Mouse (Mus musculus): ENCODE data around the gene Dlg2. TPM values are rescaled to one million over a fixed set of nuclear protein-coding genes. Genes with fewer than 3 reads are reported as not detected.

Dlg2 gene
- total RNA-seq, 1 experiment from 2014 or later = 2.2 TPM

DNA sequence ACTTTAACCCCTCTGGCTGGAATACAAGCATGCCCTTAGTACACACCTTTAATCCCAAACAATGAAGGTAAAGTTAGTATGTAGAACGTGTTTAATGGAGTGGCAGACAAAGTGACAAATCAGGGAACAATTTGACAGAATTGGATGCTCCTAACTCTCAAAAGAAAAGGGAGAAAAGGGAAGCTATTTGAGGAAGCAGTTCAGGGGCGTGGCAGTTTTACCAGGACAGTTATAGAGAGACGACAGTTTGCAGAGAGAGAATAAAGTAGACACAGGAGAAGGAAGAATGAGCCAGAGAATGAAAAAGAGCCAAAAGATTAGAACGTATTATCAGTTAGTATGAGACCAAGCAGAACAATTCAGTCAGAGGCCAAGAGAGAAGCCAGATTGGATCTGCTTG, 1122.1 kb downstream of the Dlg2 start:
- no peak for ATAC-seq (ENCODE audit: extremely low read depth, insufficient number of reproducible peaks, low FRiP score, poor library complexity, severe bottlenecking)

DNA sequence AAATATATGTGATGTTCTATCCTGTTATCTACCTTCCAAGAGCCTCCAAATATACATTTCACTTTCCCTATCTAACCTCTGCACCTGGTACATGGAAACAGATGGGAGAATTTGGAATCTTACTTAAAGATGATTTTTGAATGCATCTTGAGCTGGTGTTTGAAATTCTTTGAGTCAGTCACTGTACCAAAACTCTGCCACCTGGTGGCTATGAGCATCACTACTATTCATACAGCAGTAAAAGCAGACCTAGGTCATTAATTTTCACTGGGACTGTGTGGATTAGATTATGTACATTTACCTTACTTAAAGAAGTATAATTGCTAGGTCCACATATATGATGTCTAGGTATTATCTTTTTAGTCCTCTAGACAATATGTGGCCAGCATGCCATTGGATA, 1124.8 kb downstream of the Dlg2 start:
- no peak for ATAC-seq (ENCODE audit: extremely low read depth, insufficient number of reproducible peaks, low FRiP score, poor library complexity, severe bottlenecking)

DNA sequence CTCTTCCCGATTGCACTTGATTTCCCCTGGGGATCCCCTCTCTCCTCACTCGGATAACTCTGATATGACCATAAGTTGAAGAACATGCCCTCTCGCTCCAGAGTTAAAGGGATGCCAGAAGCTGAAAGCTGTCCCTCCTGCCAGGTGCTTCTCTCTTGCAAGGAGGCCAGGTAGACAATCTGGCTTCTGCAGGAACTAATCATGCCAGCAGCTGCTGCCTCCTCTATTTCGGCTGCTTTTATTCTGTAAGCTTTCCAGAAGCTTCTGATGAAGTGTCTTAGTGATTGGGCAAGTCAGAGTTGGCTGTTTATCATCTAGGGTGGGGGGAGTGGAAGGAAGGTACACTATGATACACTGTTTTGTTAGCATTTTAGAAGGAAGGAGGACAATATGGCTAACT, 1127.1 kb downstream of the Dlg2 start:
- no peak for ATAC-seq (ENCODE audit: extremely low read depth, insufficient number of reproducible peaks, low FRiP score, poor library complexity, severe bottlenecking)

DNA sequence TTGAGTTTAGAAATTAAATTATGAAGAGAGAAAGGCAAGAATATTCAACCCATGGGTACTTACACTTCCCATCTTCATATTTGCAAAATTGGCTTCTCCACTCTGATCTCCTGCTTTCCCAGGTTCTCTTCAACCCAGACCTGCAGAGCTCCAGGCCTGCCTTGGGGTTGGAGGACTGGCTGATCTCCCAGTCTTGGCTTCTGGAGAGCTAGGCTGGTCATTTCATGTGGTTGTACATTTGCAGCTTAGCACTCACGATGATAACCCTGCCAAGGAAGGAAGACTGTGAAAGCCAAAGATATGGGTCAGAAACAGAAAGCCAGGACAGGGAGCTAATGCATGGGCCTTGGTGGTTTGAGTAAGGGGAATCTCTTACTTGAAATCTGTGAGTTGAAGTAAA, 1176.6 kb downstream of the Dlg2 start:
- no peak for ATAC-seq (ENCODE audit: extremely low read depth, insufficient number of reproducible peaks, low FRiP score, poor library complexity, severe bottlenecking)

DNA sequence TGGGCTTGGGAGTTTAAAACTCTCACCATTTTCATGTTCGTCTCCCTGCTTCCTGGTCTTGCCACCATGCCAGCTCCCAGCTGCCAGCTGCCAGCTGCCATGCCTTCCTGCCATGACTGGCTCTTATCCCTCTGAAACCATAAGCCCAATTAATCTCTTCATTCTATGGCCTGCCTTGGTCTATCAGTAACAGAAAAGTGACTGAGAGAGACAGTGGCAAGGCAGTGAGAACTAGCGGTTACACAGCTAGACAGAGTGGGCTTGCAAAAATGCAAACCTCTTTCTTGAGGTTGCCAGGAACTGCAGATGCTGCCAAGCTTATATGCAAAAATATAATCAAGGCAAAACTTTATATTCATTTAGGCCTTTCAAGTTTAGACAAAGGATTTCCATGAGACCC, 1183.0 kb downstream of the Dlg2 start:
- no peak for ATAC-seq (ENCODE audit: extremely low read depth, insufficient number of reproducible peaks, low FRiP score, poor library complexity, severe bottlenecking)

DNA sequence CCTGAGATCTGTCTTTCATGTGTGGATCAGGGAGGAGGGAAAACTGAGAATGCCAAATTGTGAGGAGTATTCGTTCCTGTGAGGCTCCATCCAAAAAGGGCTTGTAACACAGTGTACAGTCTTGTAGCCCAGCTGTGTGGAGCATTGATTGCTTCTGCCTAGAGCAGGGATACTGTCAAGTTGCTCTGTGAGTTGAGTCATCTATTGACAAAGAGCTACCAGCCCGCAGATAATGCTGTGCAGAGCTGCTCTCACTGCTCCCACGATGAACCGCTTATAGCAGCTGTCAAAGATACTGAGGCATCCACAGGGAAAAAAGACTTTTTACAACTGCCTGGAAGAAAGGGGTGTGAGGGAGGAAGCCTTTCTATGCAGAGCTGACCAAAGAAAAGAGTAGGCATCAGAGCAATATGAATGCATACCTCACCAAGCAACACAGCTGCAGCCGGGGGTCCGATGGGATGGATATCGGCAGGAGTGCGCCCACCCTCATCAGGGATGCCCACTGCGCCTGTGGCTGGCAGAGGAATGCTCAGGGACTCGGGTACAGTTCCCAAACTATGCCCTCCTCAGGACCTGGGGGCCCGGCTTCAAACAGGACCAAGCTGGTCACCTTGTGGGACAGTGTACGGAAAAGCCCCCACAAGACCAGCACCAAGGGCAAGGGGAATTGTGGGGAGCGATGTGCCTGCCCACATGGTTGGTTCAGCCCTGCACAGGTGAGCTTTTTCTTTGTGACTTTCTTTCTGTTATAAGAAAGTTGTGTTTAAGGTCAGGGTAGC, 1196.0 kb downstream of the Dlg2 start:
- ATAC-seq (ENCODE audit: extremely low read depth, insufficient number of reproducible peaks, low FRiP score, poor library complexity, severe bottlenecking) = no peak

DNA sequence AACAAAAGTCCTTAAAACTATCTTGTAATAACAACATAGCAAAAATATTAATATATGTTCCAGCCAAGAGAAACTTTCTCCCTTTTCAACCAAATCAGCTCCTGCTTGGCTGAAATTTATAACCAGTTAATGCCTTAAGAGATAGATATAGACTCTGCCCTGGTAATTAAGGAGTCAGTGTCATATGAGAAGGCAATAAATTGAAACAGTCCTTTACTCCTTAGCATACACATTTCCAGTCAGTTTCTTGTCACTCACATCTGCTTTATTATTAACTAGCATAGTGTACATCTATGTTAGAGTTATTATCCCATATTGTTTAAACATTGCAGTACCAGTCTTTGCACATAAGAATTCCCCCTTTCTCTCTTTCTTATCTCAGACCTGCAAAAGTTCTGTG, 1197.9 kb downstream of the Dlg2 start:
- ATAC-seq (ENCODE audit: extremely low read depth, insufficient number of reproducible peaks, low FRiP score, poor library complexity, severe bottlenecking) = no peak

DNA sequence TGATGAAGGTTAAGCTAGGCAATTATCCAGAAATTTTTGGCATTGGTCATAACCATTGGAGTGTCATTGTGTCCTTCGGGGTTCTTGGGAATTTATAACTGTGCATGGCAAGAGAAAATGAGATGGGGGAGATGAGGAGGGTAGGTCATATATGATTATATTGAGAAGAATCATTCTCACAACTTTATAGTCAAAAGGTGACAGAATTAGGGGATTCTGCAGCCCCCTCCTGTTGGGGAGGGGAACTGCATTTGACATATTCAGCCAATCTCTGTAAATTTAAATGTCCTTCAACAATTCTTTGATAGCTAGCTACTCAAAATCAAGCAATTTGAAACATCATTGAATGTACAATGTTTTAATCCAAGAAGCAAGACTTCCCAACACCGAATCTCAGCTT, 1201.5 kb downstream of the Dlg2 start:
- no peak for ATAC-seq (ENCODE audit: extremely low read depth, insufficient number of reproducible peaks, low FRiP score, poor library complexity, severe bottlenecking)

DNA sequence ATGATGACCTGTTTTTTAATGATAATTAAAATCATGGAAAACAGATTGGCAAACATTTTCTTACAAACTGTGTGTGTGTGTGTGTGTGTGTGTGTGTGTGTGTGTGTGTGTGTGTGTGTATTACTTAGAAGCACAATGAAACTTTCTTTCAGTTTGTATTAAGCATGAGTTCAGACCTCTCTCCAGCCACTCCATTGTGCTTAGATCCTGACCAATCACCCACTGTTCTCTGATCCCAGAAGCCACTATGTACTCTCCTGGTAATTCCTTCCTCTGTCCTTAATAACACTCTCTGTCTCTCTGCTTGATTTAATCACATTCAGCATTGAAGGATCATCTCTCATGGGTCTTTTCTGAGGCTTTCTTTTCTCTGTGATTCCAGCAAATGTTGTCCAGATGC, 1211.5 kb downstream of the Dlg2 start:
- no peak for ATAC-seq (ENCODE audit: extremely low read depth, insufficient number of reproducible peaks, low FRiP score, poor library complexity, severe bottlenecking)

DNA sequence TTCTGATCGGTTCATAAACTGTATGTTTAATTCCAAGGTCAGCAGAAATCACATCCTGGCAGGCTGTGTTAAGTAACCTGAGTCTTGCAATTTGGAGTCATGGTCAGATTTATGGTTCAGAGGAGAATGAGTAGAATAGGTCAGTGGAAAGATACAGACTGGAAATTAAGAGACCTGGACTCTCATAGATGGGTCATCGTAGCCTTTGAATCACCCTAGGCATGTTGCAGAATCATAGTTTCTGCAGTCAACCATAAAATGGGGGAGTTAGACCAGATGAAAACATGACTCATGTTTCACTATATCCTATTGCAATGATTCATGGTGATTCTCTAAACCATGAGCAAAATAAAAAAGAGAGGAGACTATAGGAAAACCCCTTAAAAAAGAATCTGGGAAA, 1213.4 kb downstream of the Dlg2 start:
- ATAC-seq (ENCODE audit: extremely low read depth, insufficient number of reproducible peaks, low FRiP score, poor library complexity, severe bottlenecking) = no peak

DNA sequence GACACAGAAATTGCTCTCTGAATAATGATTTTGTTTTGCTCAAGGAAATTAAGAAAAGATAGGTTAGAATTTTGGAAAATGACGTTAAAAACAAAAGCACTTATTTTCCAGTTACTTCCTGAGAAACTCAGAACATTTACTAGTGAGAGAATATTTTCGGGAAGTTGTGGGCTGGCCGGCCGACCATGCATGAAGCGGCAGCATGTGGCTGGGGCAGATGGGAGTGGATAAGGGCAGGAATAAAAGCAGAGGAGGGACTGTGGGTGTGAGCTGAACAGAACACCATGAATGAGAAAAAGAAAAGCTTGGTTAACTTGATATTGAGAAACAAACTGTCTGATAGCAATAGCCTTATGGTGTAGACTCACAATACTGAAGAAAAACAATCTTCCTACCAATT, 1233.4 kb downstream of the Dlg2 start:
- ATAC-seq (ENCODE audit: extremely low read depth, insufficient number of reproducible peaks, low FRiP score, poor library complexity, severe bottlenecking) = no peak

DNA sequence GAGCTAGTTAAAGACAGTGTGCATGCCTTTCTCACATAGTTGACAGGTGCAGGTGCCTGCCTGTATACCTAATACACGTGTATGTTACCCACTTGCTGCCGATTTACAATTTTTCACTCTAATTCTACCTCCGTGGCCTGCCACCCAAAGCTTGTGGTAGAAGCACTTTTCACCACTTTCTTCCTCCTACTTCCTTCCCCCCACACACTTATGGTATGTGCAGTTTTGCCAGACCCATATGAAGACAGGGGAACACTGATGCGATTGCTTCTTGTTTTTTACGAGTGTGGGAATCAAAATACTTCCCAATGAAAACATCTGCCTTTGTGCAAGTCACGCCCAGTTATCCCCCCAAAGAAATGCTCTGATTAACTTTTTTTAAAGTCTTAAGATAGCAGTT, 1234.7 kb downstream of the Dlg2 start:
- ATAC-seq (ENCODE audit: extremely low read depth, insufficient number of reproducible peaks, low FRiP score, poor library complexity, severe bottlenecking) = no peak

DNA sequence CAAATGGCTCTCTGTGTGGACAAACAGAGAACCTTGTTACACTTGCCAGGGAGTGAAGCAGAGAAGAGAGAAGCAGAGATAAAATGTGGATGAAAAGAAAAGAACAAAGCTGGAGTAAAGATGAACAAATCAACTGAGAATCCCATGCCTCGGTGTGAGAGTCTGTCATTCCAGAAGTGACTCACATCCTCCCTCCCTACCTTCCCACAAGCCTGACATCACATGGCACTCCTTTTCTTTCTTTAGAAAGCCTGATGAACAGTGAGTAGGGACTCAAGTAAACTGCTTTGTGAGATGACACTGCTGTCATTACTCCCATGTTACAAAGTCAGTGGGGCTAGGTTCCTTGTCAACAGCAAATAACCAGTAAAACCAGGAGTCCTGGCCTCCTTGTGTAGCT, 1239.3 kb downstream of the Dlg2 start:
- no peak for ATAC-seq (ENCODE audit: extremely low read depth, insufficient number of reproducible peaks, low FRiP score, poor library complexity, severe bottlenecking)

DNA sequence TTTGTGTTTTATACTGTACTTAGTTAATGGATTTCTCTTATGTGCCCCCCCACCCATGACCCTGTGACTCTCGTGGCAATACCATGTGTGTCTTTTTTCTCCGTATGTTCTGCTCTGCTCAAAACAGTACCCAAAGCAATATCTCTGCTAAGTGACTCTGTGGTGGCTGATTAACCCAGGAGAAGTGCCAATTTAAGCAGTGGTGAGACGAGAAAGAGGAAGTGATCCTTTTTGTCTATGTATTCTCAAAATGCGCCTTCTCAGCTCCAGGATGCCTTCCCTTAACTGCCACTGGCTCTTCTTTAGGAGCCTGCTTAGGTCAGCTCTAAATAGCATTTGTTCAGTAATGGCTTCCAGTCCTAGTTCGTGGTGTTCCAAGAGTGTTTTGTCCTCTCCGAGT, 1240.2 kb downstream of the Dlg2 start:
- no peak for ATAC-seq (ENCODE audit: extremely low read depth, insufficient number of reproducible peaks, low FRiP score, poor library complexity, severe bottlenecking)

DNA sequence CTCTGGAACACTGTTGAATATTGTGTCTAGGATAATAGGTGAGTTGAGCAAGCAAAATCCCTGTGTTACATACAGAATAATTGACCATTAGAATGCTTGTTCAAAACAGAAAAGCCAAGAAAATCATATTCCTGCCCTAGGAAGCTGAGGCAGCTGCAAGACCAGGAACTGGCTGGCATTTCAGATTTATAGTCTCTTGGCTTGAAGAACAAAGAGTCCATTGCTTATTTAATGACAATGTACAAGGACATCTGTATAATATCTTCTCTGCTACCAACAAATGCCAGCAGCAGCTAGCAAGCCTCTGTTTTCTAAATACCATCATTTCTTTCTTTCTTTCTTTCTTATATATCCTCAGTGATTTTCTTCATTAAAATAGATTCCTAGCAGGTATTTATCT, 1243.8 kb downstream of the Dlg2 start:
- ATAC-seq (ENCODE audit: extremely low read depth, insufficient number of reproducible peaks, low FRiP score, poor library complexity, severe bottlenecking) = no peak

DNA sequence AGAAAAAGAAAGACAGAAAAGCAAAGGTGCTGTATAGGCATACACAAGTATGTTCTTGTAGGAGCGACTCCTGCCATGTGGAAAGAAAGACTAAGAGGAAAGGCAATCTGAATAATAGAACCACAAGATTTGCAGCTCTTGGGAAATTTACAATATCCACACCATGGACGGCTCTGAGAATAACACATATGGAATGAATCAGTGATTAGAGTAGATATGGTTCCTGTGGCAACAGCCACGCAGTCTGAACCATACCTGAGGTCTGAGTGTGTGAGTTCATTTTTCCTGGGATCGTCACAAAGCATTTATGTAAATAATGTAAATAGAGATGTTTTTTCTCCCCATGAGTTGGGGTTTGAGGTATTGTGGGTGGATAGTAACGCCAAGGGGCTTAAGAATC, 1247.9 kb downstream of the Dlg2 start:
- ATAC-seq (ENCODE audit: extremely low read depth, insufficient number of reproducible peaks, low FRiP score, poor library complexity, severe bottlenecking) = no peak

DNA sequence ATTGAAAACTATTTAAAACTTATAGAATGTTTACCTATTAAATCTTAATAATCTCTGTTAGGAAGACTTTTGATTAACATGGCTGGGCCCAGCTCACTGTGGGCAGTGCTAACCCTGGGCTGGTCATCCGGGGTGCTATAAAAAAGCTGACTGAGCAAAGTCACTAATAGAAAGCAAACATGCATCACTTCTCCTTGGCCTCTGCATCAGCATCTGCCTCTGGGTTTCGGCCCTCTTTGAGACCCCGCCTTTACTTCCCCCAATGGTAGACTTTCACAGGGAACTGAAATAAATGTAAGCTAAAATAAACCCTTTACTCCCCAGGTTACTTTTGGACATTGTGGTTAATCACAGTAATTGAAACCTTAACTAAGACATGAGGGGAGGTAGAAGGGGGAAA, 1264.3 kb downstream of the Dlg2 start:
- ATAC-seq (ENCODE audit: extremely low read depth, insufficient number of reproducible peaks, low FRiP score, poor library complexity, severe bottlenecking) = no peak

DNA sequence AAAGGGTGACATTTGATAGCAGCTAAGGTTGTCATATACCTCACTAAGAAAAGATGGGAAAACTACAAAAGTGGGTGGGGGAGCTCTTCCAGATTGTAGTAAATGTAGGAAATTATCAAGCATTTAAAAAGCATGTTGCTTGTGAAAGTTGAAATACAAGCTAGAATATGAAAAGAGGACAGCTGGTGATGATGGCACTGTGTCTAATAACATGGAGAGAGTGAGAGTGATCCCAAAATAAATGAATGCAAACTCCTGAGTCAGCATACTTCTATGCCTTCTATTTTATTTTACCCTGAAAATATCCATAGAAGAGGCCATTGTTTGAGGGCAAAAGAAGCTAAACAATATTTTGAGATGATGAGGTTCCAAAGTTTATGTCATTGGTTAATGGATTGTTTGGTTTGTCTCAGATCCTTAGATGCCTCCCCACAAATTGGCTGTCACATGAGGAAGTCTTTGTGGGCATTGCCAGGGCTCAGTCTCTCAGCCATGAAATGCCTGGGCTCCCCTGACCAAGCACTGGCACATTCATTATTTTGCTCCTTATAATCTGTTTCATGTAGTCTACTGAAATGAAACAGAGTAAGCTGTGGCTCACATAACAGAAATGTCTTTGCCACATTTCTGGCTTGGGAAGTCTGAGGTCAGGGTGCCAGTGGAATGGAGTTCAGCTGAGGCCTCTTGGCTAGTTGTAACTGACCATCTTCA, 1276.8 kb downstream of the Dlg2 start:
- ATAC-seq (ENCODE audit: extremely low read depth, insufficient number of reproducible peaks, low FRiP score, poor library complexity, severe bottlenecking) = no peak

DNA sequence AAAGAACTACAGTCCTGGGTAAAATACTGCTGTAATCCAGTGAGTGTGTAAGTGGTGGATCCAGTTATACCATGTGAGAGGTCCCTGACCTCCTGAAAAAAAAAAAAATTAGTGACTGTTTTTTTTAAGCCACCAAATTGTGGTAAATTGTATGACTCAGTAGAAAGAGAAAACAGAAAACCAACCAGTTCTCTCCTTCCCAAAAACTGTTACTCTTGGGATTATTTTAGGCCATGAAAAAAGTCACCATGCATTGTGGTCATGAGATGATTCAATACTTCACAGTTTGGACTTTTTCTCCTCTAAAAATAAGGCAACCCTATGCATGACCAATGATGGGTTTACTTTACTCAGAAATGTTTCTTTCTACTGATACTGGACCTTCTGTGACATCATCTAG, 1291.2 kb downstream of the Dlg2 start:
- ATAC-seq (ENCODE audit: extremely low read depth, insufficient number of reproducible peaks, low FRiP score, poor library complexity, severe bottlenecking) = no peak

DNA sequence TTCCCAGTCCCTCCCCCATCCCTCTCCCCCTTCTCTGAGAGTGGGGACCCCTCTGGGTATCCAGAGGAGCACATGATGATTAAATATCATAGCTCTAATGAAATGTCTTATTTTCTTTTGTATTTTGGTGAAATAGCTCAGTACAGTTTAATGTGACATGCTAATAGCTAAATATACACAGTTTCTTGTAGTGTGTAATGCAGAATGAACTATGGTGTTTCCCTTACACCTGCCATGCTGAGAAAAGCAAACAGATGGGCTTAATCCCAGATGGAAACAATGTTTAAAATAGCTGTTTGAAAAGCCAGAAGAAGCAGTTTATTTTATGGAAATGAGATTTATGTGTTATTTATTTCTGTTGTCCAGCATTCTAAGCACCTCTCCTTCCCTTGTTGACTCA, 1302.2 kb downstream of the Dlg2 start:
- ATAC-seq (ENCODE audit: extremely low read depth, insufficient number of reproducible peaks, low FRiP score, poor library complexity, severe bottlenecking) = no peak

DNA sequence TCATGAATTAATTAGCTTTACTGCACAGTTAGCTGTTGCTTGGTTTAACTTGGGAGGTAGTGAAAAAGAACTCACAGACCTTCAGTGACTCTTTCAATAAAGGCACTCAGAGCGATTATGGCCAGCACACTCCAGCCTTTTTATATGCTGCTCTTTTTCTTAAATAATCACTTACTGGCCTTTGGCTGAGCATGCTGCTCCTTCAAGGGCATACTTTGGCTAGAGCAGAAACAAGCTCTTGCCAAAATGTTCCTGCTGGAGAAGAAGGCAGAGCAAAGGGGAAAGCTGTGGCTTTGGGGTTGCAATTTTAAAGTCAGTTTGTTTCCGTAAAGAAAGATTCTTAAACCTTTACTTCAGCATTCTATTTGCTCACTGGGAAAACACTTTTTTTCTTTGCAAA, 1308.1 kb downstream of the Dlg2 start:
- ATAC-seq (ENCODE audit: extremely low read depth, insufficient number of reproducible peaks, low FRiP score, poor library complexity, severe bottlenecking) = no peak

Measured in neutrophil, adult 5-6 weeks (primary cell).